Mouse (Mus musculus): ENCODE measurements around the gene Lrrc28. TPM values are rescaled to one million over a fixed set of nuclear protein-coding genes. Genes with fewer than 3 reads are reported as not detected.
A peak's percentile ranks its signal among the peaks of the same experiment; 100 is the strongest.
"Not testable (repeated sequence)": the region's sequence is repeated elsewhere in the genome, so short reads cannot be mapped to it uniquely, and the experiment has no call there.

Gene Lrrc28
- polyA plus RNA-seq, 1 experiment from 2014 or later: 13.5 TPM

DNA sequence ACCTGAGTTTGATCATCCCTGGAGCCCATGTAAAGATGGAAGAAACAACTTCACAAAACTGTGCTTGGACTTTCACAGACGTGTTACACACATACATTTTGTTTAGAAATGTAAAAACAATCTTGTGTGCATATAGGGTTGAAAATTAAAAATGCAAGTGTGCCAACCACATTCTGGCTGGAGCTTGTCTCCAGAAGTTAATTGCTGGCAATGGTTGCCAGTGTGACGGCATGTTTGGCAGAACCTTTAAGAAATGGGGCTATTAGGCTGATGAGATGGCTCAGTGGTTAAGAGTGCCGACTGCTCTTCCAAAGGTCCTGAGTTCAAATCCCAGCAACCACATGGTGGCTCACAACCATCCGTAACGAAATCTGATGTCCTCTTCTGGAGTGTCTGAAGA is 123.3 kb downstream of the Lrrc28 start:
- not testable (repeated sequence) for H3K9ac ChIP-seq (ENCODE audit: low read length); H3K4me2 ChIP-seq (ENCODE audit: low read depth, low read length); H3K9me3 ChIP-seq (ENCODE audit: control insufficient read depth, low read length); H3K4me3 ChIP-seq (ENCODE audit: low read length); H3K36me3 ChIP-seq (ENCODE audit: control insufficient read depth, insufficient read depth, low read length); H3K4me1 ChIP-seq (replicated peaks; ENCODE audit: control insufficient read depth, insufficient read depth, low read length); H3K27ac ChIP-seq (ENCODE audit: low read length); H3K27me3 ChIP-seq (ENCODE audit: control insufficient read depth, insufficient read depth, low read depth, low read length); ATAC-seq (ENCODE audit: low read depth)
- WGBS: 76% methylated on average over 3 of the region's 5 CpGs

DNA sequence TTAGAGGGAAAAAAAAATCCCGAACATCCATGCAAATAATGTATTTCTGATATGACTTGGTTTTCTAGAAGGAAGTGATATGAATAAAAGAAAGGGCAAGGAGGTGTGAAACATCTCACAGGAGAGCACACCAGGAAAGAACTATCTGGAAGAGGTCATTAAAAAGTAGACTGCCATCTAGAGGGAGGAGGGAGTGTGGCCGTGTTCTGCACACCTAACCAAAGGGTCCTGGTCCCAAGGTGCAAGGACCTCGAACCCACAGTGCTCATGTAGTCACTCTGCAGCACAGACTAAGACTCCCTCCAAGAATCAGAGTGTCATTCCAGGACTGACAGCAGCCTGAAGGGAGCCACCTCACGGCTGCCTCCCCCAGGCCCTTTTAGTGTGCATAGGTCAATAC is 124.1 kb downstream of the Lrrc28 start:
- Histone ChIP-seq H3K4me3 (ENCODE audit: low read length) (no peak overlapping the region), H3K27me3 (ENCODE audit: control insufficient read depth, insufficient read depth, low read depth, low read length) (no peaks in the 10 kb centered on the region), H3K4me2 (ENCODE audit: low read depth, low read length) (no peak overlapping the region), H3K9me3 (ENCODE audit: control insufficient read depth, low read length) (no peaks in the 10 kb centered on the region), H3K27ac (ENCODE audit: low read length) (no peak overlapping the region), H3K9ac (ENCODE audit: low read length) (no peak overlapping the region), H3K4me1 (replicated peaks; ENCODE audit: control insufficient read depth, insufficient read depth, low read length) (no peaks in the 10 kb centered on the region), H3K36me3 (ENCODE audit: control insufficient read depth, insufficient read depth, low read length) (no peaks in the 10 kb centered on the region)
- 67% methylated on average over 4 of the region's 4 CpGs for WGBS
- no peak for ATAC-seq (ENCODE audit: low read depth)

DNA sequence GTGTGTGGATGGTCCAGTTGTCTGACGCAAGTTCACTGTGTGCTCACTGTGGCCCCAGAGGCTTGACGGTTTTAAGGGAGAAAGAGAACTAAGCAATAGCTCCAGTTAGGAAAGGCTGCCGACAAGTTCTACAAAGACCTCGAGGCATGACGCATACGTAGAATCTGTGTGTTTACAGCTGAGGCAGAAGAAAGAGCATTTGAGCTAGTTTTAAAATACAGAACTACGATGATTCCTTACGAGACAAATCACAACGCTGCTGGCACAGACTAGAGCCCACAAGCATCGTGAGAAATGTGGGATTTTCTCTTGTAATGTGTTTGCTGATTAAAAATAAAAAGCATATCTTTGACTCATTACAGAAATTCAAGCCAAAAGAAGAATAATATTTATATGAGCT is 125.1 kb downstream of the Lrrc28 start:
- Histone ChIP-seq H3K9me3 (ENCODE audit: control insufficient read depth, low read length) (no peaks in the 10 kb centered on the region), H3K27me3 (ENCODE audit: control insufficient read depth, insufficient read depth, low read depth, low read length) (no peaks in the 10 kb centered on the region), H3K36me3 (ENCODE audit: control insufficient read depth, insufficient read depth, low read length) (no peaks in the 10 kb centered on the region), H3K9ac (ENCODE audit: low read length) (no peak overlapping the region), H3K4me3 (ENCODE audit: low read length) (no peak overlapping the region), H3K4me1 (replicated peaks; ENCODE audit: control insufficient read depth, insufficient read depth, low read length) (peaks cover 2% of the 10 kb centered on the region), H3K4me2 (ENCODE audit: low read depth, low read length) (no peak overlapping the region), H3K27ac (ENCODE audit: low read length) (no peak overlapping the region)
- no peak for ATAC-seq (ENCODE audit: low read depth)
- WGBS: 80% methylated on average over 10 of the region's 10 CpGs

DNA sequence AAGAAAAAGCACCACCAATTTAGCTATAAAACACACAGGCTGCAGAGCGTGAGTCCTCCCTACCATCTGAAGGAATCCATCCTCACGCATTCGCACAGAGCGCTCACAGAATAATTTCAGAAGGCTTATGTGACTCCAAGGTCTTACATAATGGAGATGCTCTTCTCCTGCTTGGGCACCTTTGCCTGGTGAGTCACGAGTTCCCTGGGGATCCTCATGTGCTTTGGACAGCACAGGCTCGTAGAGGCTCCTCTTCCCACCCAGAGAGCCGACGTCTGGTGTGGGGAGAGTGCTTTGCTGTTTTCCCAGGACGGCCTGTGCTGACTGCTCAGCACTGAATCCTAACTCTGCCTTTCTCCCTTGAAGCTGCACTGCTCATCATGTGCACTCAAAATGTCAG is 129.4 kb downstream of the Lrrc28 start:
- no peak overlapping the region for H3K27ac ChIP-seq (ENCODE audit: low read length)
- H3K9ac ChIP-seq (ENCODE audit: low read length): no peak overlapping the region
- H3K9me3 ChIP-seq (ENCODE audit: control insufficient read depth, low read length): no peaks in the 10 kb centered on the region
- H3K36me3 ChIP-seq (ENCODE audit: control insufficient read depth, insufficient read depth, low read length): no peaks in the 10 kb centered on the region
- H3K27me3 ChIP-seq (ENCODE audit: control insufficient read depth, insufficient read depth, low read depth, low read length): no peaks in the 10 kb centered on the region
- WGBS: 85% methylated on average over 9 of the region's 9 CpGs
- H3K4me3 ChIP-seq (ENCODE audit: low read length): no peak overlapping the region
- H3K4me1 ChIP-seq (replicated peaks; ENCODE audit: control insufficient read depth, insufficient read depth, low read length): peaks cover 5% of the 10 kb centered on the region
- ATAC-seq (ENCODE audit: low read depth): no peak
- no peak overlapping the region for H3K4me2 ChIP-seq (ENCODE audit: low read depth, low read length)

DNA sequence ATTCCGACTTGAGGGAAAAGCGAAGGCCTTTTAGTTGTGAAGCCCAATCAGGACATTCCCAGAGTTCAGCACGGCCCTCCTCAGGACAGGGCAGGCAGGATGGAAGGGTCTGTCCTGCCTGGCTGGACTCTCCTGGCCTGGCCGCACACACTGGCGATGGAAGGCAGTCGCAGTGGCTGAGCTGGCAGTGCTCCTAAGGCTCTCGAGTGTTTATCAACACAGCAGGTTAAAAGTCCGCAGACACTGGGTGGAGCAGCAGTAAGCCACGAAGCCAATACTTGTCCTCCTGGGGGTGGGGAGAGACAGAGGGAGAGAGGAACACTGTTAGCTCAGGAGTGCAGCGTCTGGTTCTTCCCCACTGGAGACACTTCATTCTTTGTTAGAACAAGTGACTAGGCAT is 130.2 kb downstream of the Lrrc28 start:
- no peaks in the 10 kb centered on the region for H3K27me3 ChIP-seq (ENCODE audit: control insufficient read depth, insufficient read depth, low read depth, low read length)
- no peak overlapping the region for H3K4me2 ChIP-seq (ENCODE audit: low read depth, low read length)
- no peak overlapping the region for H3K9ac ChIP-seq (ENCODE audit: low read length)
- no peaks in the 10 kb centered on the region for H3K9me3 ChIP-seq (ENCODE audit: control insufficient read depth, low read length)
- H3K4me3 ChIP-seq (ENCODE audit: low read length): no peak overlapping the region
- peak; percentile 62 for ATAC-seq (ENCODE audit: low read depth)
- 0 out of 2 replicates have a peak overlapping the region, but pooled peaks have one; percentile 7 for H3K27ac ChIP-seq (ENCODE audit: low read length)
- 25% methylated on average over 10 of the region's 10 CpGs for WGBS
- peaks cover 5% of the 10 kb centered on the region for H3K4me1 ChIP-seq (replicated peaks; ENCODE audit: control insufficient read depth, insufficient read depth, low read length)
- H3K36me3 ChIP-seq (ENCODE audit: control insufficient read depth, insufficient read depth, low read length): no peaks in the 10 kb centered on the region

DNA sequence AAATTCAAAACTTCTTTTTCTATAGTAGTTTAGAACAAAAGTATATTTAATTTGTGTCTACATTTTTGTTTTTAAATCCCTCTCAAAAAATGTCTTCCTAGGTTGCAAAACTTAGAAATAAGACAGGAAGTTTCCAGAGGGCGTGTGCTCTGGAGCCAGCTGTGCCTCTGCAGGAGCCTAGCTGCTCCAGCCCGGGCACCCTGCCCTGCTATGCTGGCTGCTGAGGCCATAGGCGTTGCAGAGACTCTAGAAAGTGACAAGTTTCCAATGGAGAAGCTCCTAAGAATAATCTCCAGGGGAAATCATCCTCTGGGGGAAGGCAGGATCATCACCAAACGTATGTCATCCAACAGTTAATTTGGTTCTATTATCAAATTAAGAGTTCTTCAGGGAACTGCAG is 130.7 kb downstream of the Lrrc28 start:
- Histone ChIP-seq H3K36me3 (ENCODE audit: control insufficient read depth, insufficient read depth, low read length) (no peaks in the 10 kb centered on the region), H3K27ac (ENCODE audit: low read length) (no peak overlapping the region), H3K4me1 (replicated peaks; ENCODE audit: control insufficient read depth, insufficient read depth, low read length) (peaks cover 5% of the 10 kb centered on the region), H3K27me3 (ENCODE audit: control insufficient read depth, insufficient read depth, low read depth, low read length) (no peaks in the 10 kb centered on the region), H3K9me3 (ENCODE audit: control insufficient read depth, low read length) (no peaks in the 10 kb centered on the region), H3K9ac (ENCODE audit: low read length) (no peak overlapping the region), H3K4me3 (ENCODE audit: low read length) (no peak overlapping the region), H3K4me2 (ENCODE audit: low read depth, low read length) (no peak overlapping the region)
- 47% methylated on average over 4 of the region's 4 CpGs for WGBS
- ATAC-seq (ENCODE audit: low read depth): peak; percentile 73

- no peak for ATAC-seq (ENCODE audit: low read depth)
- Histone ChIP-seq H3K4me1 (replicated peaks; ENCODE audit: control insufficient read depth, insufficient read depth, low read length) (peaks cover 5% of the 10 kb centered on the region), H3K4me2 (ENCODE audit: low read depth, low read length) (no peak overlapping the region), H3K9me3 (ENCODE audit: control insufficient read depth, low read length) (no peaks in the 10 kb centered on the region), H3K27ac (ENCODE audit: low read length) (no peak overlapping the region), H3K4me3 (ENCODE audit: low read length) (no peak overlapping the region), H3K36me3 (ENCODE audit: control insufficient read depth, insufficient read depth, low read length) (no peaks in the 10 kb centered on the region), H3K27me3 (ENCODE audit: control insufficient read depth, insufficient read depth, low read depth, low read length) (no peaks in the 10 kb centered on the region), H3K9ac (ENCODE audit: low read length) (no peak overlapping the region)
- WGBS: 84% methylated on average over 4 of the region's 4 CpGs
Observed at GRCm38 (mm10) chr7:67513656-67514055, 131.4 kb downstream of the Lrrc28 start.

GRCm38 (mm10) chr7:67511606-67512005 is 133.5 kb downstream of the Lrrc28 start:
- no peaks in the 10 kb centered on the region for H3K36me3 ChIP-seq (ENCODE audit: control insufficient read depth, insufficient read depth, low read length)
- ATAC-seq (ENCODE audit: low read depth): no peak
- H3K4me3 ChIP-seq (ENCODE audit: low read length): no peak overlapping the region
- WGBS: 78% methylated on average over 7 of the region's 7 CpGs
- H3K27ac ChIP-seq (ENCODE audit: low read length): no peak overlapping the region
- no peak overlapping the region for H3K4me2 ChIP-seq (ENCODE audit: low read depth, low read length)
- H3K4me1 ChIP-seq (replicated peaks; ENCODE audit: control insufficient read depth, insufficient read depth, low read length): peaks cover 5% of the 10 kb centered on the region
- no peaks in the 10 kb centered on the region for H3K9me3 ChIP-seq (ENCODE audit: control insufficient read depth, low read length)
- no peak overlapping the region for H3K9ac ChIP-seq (ENCODE audit: low read length)
- no peaks in the 10 kb centered on the region for H3K27me3 ChIP-seq (ENCODE audit: control insufficient read depth, insufficient read depth, low read depth, low read length)

- Histone ChIP-seq H3K27me3 (ENCODE audit: control insufficient read depth, insufficient read depth, low read depth, low read length) (no peaks in the 10 kb centered on the region), H3K9ac (ENCODE audit: low read length) (no peak overlapping the region), H3K36me3 (ENCODE audit: control insufficient read depth, insufficient read depth, low read length) (no peaks in the 10 kb centered on the region), H3K4me1 (replicated peaks; ENCODE audit: control insufficient read depth, insufficient read depth, low read length) (no peaks in the 10 kb centered on the region), H3K4me3 (ENCODE audit: low read length) (no peak overlapping the region), H3K27ac (ENCODE audit: low read length) (no peak overlapping the region), H3K4me2 (ENCODE audit: low read depth, low read length) (no peak overlapping the region), H3K9me3 (ENCODE audit: control insufficient read depth, low read length) (no peaks in the 10 kb centered on the region)
- 0 out of 2 replicates have a peak, but pooled peaks have one; percentile 49 for ATAC-seq (ENCODE audit: low read depth)
- WGBS: 47% methylated on average over 7 of the region's 7 CpGs
Observed at GRCm38 (mm10) chr7:67503281-67504010, 141.6 kb downstream of the Lrrc28 start.
